Mouse (Mus musculus) lung, postnatal 0 days (tissue): ENCODE measurements around the gene Hvcn1. TPM values are rescaled to one million over a fixed set of nuclear protein-coding genes. Genes with fewer than 3 reads are reported as not detected.

Experiments
- ATAC-seq: fragments of 200-750 bp; cut with Nextera tagmentation; 2 replicates; pipeline ENCODE4 v1.8.0; 2017; ENCODE audit warnings: moderate library complexity
- DNase-seq: peaks from one replicate; pipeline ENCODE4 v3.0.0-alpha.2; 2016; ENCODE audit warnings: low spot score
- H3K27ac ChIP-seq: fragments of 300-500 bp; sonication (generic); 2 replicates; pipeline ENCODE4 v1.5.1; 2014; ENCODE audit warnings: antibody characterized with exemption, mild to moderate bottlenecking, low read length, mixed read lengths
- H3K27me3 ChIP-seq: fragments of 300-500 bp; sonication (generic); replicated peaks from 2 replicates; pipeline ENCODE4 v1.6.1; 2014; ENCODE audit warnings: low read length, mixed read lengths; ENCODE audit not compliant: insufficient read depth
- H3K36me3 ChIP-seq: fragments of 300-500 bp; sonication (generic); 2 replicates; pipeline ENCODE4 v1.6.1; 2014; ENCODE audit warnings: low read length, mixed read lengths; ENCODE audit not compliant: insufficient read depth
- H3K4me1 ChIP-seq: fragments of 300-500 bp; sonication (generic); 2 replicates; pipeline ENCODE4 v1.6.1; 2014; ENCODE audit warnings: antibody characterized with exemption, low read depth, low read length, mixed read lengths; ENCODE audit not compliant: insufficient read depth
- H3K4me2 ChIP-seq: fragments of 300-500 bp; sonication (generic); replicated peaks from 2 replicates; pipeline ENCODE4 v1.6.1; 2014; ENCODE audit warnings: low read depth, mild to moderate bottlenecking, low read length, moderate library complexity, mixed read lengths
- H3K4me3 ChIP-seq: fragments of 300-500 bp; sonication (generic); 2 replicates; pipeline ENCODE4 v1.5.1; 2014; ENCODE audit warnings: low read depth, low read length
- H3K9ac ChIP-seq: fragments of 300-500 bp; sonication (generic); replicated peaks from 2 replicates; pipeline ENCODE4 v1.6.1; 2014; ENCODE audit warnings: low read depth, mild to moderate bottlenecking
- H3K9me3 ChIP-seq: fragments of 300-500 bp; sonication (generic); 2 replicates; pipeline ENCODE4 v1.6.1; 2016; ENCODE audit warnings: low read length, mixed read lengths
- CTCF ChIP-seq: IDR thresholded peaks from 2 replicates; pipeline ENCODE4 v1.5.1; 2016; ENCODE audit warnings: antibody characterized with exemption, mild to moderate bottlenecking
- EP300 ChIP-seq: IDR thresholded peaks from 2 replicates; pipeline ENCODE4 v1.6.1; 2016; ENCODE audit warnings: antibody characterized with exemption, mild to moderate bottlenecking, control low read depth
- WGBS: fragments of 180-500 bp; shearing (Covaris S2); extraction: QIAGEN DNeasy Blood & Tissue Kit; methylation state at CpG from one replicate; pipeline ENCODE4 v1.1.7; 2014; 5-methylcytosine and 5-hydroxymethylcytosine counted together
- polyA plus RNA-seq: library from polyadenylated mRNA; unstranded; fragments of >200 nt; fragmentation: Nextera tagmentation; extraction: Ambion mirVana; gene quantifications from 2 replicates; pipeline ENCODE4 v1.2.1, GENCODE M21; 2015

Gene Hvcn1
- polyA plus RNA-seq, 1 experiment from 2014 or later, result 3.7 TPM

DNA sequence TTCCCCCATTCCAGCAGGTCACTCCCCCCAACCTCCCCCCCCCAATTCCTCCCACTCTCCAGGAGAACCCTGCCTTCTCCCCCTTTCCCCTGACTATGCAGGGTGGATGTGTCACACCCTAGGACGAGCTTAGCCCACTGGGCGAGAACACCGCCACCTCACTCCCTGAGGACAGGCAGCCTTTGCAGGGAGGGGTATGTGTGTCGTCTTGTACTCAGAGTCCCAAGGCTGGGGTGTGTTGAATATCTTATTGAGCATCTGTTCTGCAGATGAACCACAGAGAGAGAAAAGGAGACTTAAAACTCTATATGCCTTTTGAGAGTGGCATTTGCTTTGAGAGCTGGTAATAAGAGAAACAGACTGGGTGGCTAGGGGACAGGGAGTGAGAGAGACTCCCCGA, 30.6 kb downstream of the Hvcn1 start:
- no peak for ATAC-seq

DNA sequence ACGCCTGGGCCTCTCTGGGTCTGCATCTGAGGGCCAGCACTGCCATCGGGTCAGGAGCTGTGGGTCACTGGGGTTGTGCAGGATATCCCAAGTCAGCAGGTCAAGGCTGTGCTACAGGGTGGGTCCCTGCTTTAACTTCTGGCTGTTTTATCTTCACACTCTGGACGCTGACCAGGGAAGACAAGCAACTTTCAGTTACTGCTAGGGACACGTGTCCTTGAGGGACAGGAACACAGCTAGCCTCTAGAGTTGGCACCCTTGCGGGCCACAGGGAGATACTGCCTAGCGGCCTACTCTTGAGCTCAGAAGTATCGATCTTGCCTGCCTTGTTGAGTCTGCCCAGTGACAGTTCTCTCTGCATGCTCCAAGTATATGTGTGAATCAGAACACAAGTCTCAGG, 33.0 kb downstream of the Hvcn1 start:
- DNase-seq (no peak), ATAC-seq (no peak)
- WGBS, result 73% methylated on average over 7 of the region's 7 CpGs
- Histone ChIP-seq H3K4me2 (no peak overlapping the region), H3K4me1 (no peaks in the 10 kb centered on the region), H3K9ac (no peak overlapping the region), H3K9me3 (no peaks in the 10 kb centered on the region), H3K36me3 (no peaks in the 10 kb centered on the region), H3K27ac (no peak overlapping the region), H3K27me3 (no peaks in the 10 kb centered on the region), H3K4me3 (no peak overlapping the region)
- TF ChIP-seq EP300, result no peak
- TF ChIP-seq CTCF, result no peak

More for the DNA sequence above, 30.6 kb downstream of the Hvcn1 start:
- Histone ChIP-seq H3K4me3 (no peak overlapping the region), H3K9ac (no peak overlapping the region), H3K27ac (no peak overlapping the region), H3K9me3 (no peaks in the 10 kb centered on the region), H3K27me3 (no peaks in the 10 kb centered on the region), H3K4me1 (0 out of 2 replicates have a peak, but pooled peaks cover 5% of the 10 kb centered on the region), H3K36me3 (no peaks in the 10 kb centered on the region), H3K4me2 (no peak overlapping the region)
- DNase-seq, result no peak
- 78% methylated on average over 5 of the region's 5 CpGs for WGBS
- TF ChIP-seq EP300, result no peak
- no peak for TF ChIP-seq CTCF

DNA sequence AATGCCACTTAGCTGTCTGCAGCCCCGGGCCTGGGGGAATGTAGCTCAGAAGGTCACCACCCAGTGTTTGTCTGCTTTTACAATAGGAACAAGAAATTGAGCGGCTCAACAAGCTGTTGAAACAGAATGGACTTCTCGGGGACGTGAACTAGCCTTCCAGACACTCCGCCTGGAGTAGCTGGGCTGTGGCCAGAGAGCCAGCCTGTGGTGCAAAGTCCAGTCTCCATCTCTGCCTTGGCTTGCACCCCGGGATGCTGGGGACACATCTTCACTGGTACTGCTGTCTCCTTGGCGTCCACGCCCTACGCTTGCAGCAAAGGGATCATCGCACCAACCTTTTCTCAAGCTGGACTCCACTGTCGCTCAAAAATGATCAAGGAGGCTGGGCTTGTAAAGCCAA, 33.9 kb downstream of the Hvcn1 start:
- no peak overlapping the region for H3K4me2 ChIP-seq
- DNase-seq (no peak), ATAC-seq (no peak)
- H3K27me3 ChIP-seq, result no peaks in the 10 kb centered on the region
- no peaks in the 10 kb centered on the region for H3K9me3 ChIP-seq
- no peaks in the 10 kb centered on the region for H3K4me1 ChIP-seq
- H3K4me3 ChIP-seq, result no peak overlapping the region
- 88% methylated on average over 11 of the region's 11 CpGs for WGBS
- H3K9ac ChIP-seq, result no peak overlapping the region
- no peaks in the 10 kb centered on the region for H3K36me3 ChIP-seq
- TF ChIP-seq EP300, result no peak
- no peak for TF ChIP-seq CTCF
- no peak overlapping the region for H3K27ac ChIP-seq

DNA sequence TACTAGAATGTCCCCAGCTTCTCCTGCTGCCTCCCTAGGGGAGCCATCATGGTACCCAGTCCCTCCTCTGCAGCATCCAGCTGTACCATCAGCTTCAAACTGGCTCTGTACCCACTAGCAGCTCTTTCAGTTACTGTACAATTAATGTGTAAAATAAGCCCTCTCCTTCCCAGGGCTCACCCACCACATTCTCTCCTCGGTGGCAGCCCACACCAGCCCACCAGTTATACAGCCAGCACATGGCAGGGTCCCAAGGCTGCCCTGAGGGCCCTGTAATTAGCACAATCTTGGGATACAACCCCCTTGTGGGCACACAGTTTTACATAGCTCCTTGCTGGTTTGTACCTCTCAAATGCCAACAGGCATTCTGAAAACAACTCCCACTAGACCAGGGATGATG, 34.4 kb downstream of the Hvcn1 start:
- H3K27me3 ChIP-seq, result no peaks in the 10 kb centered on the region
- no peak overlapping the region for H3K4me2 ChIP-seq
- no peak for DNase-seq
- TF ChIP-seq EP300 (no peak), CTCF (no peak)
- H3K27ac ChIP-seq, result no peak overlapping the region
- H3K9me3 ChIP-seq, result no peaks in the 10 kb centered on the region
- H3K4me3 ChIP-seq, result no peak overlapping the region
- no peaks in the 10 kb centered on the region for H3K4me1 ChIP-seq
- 70% methylated on average over 1 of the region's 1 CpGs for whole genome bisulfite sequencing
- H3K36me3 ChIP-seq, result no peaks in the 10 kb centered on the region
- no peak overlapping the region for H3K9ac ChIP-seq
- no peak for ATAC-seq

DNA sequence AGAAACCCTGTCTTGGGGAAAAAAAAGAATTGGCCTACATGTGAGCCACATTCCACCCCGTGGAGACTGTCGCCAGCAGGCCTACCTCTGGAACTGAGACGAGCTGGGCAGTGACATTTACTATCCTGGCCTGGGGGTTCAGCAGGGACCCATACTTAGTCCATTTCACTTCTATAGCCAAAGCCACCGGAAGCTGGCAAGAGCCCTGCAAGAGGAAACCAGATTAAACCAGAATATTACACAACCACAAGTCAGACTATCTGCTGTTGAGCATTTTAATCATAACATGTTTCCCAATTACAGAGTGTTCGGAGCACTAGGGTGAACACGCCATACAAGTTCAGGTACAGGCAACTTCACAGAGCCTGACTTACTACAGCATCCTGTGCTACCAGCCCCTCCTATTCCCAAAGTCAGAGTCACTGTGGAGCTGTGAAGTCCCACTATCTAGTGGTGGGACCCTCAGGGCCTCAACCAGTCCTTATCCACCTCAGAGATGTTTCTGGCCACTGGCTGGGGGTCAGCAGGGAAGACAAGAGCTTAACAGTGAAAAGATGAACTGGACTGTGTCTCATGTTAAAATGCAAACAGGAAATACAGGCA, 36.0 kb downstream of the Hvcn1 start:
- ATAC-seq (peak; percentile 25), DNase-seq (peak; percentile 40)
- Histone ChIP-seq H3K27ac (no peak overlapping the region), H3K9me3 (no peaks in the 10 kb centered on the region), H3K4me2 (no peak overlapping the region), H3K9ac (no peak overlapping the region), H3K4me3 (no peak overlapping the region), H3K36me3 (no peaks in the 10 kb centered on the region; the same call in 1 of the 2 replicates), H3K4me1 (no peaks in the 10 kb centered on the region), H3K27me3 (no peaks in the 10 kb centered on the region)
- 75% methylated on average over 6 of the region's 6 CpGs for WGBS
- TF ChIP-seq CTCF, result no peak
- no peak for TF ChIP-seq EP300

DNA sequence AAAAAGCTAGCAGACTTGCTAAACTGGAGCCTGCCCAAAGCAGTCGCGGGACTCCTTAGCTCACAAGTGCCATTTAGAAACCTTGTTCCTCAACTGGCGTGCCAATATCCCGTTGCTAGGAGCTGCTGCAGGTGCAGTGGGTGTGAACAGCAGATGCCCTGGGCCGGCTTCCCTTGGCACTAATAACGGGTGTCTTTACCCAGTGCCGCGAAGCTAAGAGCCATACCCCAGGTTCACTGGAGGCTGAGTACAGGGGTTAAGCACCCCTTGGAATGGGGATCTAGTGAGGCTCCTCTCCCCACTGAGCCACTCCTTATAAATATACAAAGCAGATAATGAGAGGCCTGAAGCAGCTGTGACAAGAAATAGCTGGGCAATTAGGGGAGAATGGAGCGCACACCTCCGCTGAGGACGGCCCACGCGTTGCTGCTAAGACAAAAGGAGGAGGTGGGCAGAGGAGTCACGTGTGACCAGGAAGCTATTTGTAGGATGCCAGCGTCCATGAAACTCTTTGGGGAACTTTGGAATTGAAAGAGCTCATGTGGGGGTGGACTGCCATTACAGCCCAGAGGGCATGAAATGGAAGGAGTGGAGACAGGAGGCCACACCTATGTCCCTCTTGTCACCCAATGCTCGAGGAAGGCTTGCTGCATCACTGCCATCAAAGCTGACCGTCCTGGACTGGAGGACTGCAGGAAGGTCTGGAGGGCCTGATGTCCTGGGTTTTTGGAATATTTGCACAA, 37.3 kb downstream of the Hvcn1 start:
- Histone ChIP-seq H3K4me2 (no peak overlapping the region), H3K27me3 (no peaks in the 10 kb centered on the region), H3K4me3 (no peak overlapping the region), H3K27ac (no peak overlapping the region), H3K9ac (no peak overlapping the region), H3K4me1 (no peaks in the 10 kb centered on the region), H3K36me3 (peaks cover 5% of the 10 kb centered on the region; the same call in 1 of the 2 replicates), H3K9me3 (no peaks in the 10 kb centered on the region)
- ATAC-seq, result no peak
- WGBS, result 73% methylated on average over 17 of the region's 17 CpGs
- TF ChIP-seq CTCF, result no peak
- no peak for TF ChIP-seq EP300
- DNase-seq, result peak; percentile 21
